Mouse (Mus musculus) erythroblast, embryonic 14.5 days (primary cell): ENCODE measurements around the gene Fgfr2.

Experiments used
- GATA1 ChIP-seq: IDR thresholded peaks from 2 replicates; pipeline ENCODE4 v1.6.1; 2012; ENCODE audit warnings: low read length, inconsistent platforms, mixed read lengths
- TAL1 ChIP-seq: IDR thresholded peaks from 3 replicates; pipeline ENCODE4 v1.6.1; 2012; ENCODE audit warnings: low read length, inconsistent platforms, mixed read lengths

- TF ChIP-seq GATA1 (no peak), TAL1 (no peak)
These were observed 69.4 kb downstream of the Fgfr2 start for GRCm38 (mm10) chr7:133053757-133054156.
